Mouse (Mus musculus) lung, adult 2 months (tissue): ENCODE results near the gene Vrk1.

ENCODE experiments used
- CTCF ChIP-seq: fragments of 200-500 bp; IDR thresholded peaks from 2 replicates; pipeline ENCODE4 v1.5.1; 2011; ENCODE audit warnings: mild to moderate bottlenecking, low read length, control low read depth; ENCODE audit not compliant: insufficient read depth
- POLR2A ChIP-seq: fragments of 200-500 bp; IDR thresholded peaks from 2 replicates; pipeline ENCODE4 v1.6.1; 2011; ENCODE audit warnings: low read depth, mild to moderate bottlenecking, control low read depth, low read length, borderline replicate concordance; ENCODE audit errors: extremely low read depth

DNA sequence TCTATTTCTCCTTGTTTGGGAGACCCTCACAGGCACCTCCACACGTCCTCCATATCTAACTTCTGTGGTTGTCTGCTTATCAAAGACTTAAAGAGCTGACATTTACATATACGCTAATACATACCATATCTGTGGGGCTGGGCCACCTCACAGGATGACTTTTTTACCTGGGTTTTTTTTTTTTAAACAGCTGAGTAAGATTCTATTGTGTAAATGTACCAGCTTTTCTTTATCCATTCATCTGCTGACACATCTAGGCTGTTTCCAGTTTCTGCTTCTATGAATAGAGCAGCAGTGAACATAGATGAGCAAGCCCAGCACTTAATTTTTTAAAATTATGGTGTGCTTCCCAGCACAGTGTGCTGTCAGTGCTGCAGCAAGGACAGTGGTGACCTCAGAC is 19.6 kb downstream of the Vrk1 start:
- TF ChIP-seq POLR2A (no peak), CTCF (no peak)
